Mouse (Mus musculus) spleen, postnatal 36 days (tissue): ENCODE measurements around the gene Ipo13.

Experiments used
- DNase-seq, 2 experiments: peaks; one replicate each; pipeline ENCODE4 v3.0.0; 2022; ENCODE audit warnings: low spot score in 2 of 2, mixed read lengths in 1 of 2

The Ipo13 gene

DNA sequence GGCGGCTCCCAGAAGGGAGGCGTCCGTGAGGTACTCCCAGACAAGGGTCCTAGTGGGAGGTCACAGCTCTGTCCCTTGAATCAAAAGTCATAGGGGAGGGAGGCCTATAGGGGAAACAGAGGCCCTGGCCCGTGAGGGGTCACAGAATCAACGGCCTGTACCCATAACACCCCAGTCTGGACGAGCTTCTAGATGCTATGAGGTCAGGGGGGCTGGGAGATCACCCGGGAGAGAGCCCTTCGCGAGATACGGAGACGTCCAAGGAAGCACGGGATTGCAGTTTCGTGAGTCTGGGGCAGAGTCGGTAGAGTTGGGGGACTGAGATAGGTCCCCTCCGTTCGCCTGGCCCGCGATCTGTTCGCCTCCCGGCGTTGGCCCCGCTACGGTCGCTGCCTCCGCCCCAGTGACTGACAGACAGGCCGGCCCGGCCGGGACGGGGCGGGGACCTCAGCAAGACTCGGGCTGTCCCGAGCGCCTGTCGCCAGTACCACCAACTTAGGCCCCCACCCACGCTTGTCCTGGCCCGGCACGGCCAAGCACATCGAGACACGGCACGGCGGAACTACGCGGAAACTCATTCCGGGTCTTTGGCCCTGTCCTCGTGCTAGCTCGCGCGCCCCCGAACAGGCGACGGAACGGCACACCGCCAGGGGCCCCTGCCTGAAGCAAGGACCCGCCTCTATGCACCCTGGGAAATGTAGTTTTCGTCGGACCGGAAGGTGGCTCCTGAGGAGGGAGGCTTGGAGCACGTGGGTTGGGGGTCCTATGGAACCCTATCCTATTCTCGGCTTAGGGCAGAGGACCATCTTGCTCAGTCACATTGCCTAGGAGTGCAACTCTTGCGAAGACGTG lies at the start of gene Ipo13:
Gene Ipo13 (minus strand): TSS at position 409 of the 852 bp plus-strand sequence.
- peak; percentile 90 to 91 for DNase-seq

DNA sequence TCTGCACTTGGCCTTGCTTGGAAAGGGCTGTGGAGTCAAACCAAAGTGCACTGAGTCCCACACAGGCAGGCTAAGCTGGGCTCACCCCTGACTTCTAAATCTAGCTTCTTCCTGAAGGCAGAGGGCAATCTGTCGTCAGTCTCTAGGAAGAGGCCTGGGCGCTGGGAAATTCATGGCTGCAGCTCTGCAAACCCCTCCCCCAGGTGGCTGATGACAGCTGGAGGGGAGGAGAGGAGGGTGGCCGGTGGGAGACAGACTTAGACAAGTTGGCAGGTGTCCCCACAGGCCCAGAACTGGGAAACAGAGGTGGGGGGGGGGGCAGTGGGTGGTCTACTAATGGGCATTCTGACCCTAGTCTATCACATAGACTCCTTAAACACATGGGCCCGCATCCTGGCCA lies 42.7 kb upstream of the Ipo13 start:
- no peak for DNase-seq

DNA sequence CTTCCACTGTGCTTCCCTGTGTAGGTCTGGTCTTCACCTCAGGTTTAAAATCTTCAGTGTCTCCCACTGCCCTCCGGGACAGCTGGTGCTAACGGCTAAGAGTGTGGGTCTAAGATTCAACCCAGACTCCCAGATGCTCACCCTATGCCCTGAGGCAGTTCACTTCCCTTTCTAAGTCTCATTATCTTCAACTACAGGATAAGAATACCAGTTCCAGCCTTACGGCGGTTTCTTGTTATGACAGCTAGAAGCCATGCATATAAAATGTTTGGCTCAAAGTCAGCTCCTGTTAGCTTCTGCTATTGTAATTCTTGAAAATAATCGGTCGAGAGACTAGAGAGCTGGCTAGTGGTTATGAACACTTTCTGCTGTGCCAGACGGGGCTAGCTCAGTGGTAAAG lies 32.7 kb upstream of the Ipo13 start:
- no peak for DNase-seq

DNA sequence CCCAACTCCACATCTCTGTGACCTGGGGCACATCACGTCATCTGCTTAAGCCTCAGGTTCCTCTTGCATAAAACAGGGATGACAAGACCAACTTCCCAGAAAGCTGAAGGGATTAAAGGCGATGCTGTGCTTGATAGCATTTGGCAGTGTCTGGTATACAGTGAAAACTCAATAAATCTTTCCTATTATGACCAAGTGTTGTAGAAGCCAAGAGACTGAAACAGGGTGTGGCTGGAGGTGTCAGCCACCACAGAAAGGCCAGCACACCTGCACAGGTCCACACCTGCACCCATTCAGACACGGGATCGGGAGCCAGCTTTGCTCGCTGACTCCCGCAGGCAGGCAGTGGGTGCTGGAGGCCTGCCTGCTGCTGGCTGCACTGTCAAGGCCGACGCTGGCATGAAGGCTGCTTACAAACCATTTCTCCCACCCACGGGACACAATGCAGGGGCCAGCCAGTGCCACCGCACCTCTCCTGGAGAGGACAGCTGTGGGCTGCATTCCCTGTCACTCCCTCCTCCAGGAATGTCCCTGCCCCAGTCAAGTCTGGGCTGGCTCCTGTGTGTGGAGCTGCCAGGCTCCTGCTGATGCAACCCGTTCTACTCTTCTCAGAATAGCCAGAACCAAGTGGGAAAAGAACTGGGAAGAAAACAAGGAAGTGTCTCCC lies 32.0 kb upstream of the Ipo13 start:
- no peak for DNase-seq

DNA sequence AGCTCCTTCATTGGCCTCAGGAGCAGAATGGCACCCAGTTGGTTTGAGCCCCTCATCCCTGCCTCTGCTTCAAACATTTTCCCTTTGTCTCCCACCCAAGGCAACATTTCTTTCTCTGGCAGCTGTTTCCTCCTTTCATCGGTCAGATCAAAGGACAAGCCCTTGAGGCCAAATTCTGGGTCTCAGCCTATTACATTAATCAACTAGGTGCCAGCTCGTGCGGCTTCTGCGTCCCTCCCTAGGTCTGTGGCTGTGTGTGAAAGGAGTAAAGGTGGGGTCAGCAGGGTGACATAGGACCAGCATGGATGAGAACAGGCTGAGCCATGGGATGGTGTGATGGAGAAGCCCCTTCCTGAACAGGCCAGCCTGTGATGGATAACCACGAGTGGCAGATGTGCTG lies 28.5 kb upstream of the Ipo13 start:
- DNase-seq, result no peak

DNA sequence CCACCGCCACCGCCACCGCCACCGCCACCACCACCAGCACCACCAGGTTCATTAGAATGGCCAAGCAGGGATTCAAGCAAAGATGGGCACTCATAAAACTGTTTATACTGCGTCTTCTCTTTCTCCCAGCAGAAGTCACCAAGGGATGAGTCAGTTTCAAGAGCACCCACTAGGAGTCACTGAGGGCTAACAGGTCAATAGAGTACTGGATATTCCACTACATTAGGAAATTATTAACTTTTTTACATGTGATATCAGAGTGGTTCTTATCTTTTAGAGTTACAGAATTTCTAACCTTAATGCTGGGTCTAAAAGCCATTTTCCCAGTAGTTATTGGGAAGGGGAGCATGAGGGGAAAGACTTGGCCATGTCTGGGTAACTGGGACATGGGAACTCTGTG lies 22.2 kb upstream of the Ipo13 start:
- DNase-seq, result no peak

DNA sequence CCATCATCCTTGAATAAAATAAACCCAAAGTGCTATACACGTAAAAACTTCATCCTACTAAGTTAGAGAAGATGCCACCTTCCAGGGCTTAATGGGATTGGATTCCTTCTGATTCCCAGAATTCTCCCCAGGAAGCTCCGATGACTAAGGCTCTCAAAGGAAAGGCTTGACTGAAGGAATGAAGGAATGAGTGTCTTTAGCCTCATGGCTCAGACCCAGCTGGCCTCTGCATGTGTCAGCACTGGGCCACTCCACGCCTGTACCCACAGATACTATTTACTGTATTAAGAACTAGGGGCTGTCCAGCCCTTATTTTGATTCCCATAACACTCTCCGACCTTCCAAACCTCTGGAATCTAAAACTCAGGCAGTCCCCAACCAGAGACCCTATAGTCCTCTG lies 19.3 kb upstream of the Ipo13 start:
- DNase-seq, result no peak

DNA sequence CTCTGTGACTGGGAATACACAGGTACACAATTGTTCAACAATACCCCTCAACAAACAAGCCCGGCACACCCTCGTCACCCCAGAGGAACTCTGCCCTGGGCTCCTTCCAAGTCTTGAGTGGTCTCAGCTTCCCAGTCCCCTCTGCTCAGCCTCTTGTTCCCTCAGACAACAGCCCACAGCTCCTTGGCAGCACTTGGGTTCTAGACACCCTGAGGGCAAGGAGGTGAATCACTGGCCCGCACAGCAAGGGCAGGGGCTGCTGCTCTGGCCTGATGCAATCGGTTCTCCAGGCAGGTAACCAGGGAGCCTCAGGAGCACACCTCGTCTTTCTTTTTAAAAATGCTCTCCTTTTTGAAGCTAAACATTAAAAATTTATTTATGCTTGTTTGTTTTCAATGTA lies 18.4 kb upstream of the Ipo13 start:
- DNase-seq, result no peak

DNA sequence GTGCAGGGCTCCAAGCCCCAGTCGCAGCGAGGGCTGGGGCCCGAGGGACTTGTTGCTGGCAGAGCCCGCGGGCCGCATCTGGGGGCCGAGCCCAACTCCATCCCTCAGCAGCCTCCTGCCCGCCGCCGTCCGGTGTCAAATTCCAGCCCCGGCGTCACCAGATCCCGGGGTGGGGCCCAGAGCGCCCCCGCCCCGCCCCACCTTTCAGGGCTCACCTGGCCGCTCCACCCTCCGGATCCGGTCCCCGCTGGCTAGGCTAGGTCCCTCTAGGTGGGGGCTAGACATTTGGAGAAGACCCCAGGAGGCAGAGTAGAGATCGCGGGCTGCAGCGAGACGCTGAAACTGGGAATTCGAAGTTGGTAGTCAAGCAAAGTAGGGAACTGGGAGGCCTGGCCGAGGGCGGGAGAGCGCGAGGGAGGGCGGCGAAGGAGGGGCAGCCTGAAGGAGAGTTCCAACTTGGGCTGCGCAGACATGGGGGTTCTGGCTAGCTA lies 14.6 kb upstream of the Ipo13 start, which contains the start of gene Artn:
Gene Artn (minus strand): TSS at position 373 of the 491 bp plus-strand sequence.
- no peak for DNase-seq

DNA sequence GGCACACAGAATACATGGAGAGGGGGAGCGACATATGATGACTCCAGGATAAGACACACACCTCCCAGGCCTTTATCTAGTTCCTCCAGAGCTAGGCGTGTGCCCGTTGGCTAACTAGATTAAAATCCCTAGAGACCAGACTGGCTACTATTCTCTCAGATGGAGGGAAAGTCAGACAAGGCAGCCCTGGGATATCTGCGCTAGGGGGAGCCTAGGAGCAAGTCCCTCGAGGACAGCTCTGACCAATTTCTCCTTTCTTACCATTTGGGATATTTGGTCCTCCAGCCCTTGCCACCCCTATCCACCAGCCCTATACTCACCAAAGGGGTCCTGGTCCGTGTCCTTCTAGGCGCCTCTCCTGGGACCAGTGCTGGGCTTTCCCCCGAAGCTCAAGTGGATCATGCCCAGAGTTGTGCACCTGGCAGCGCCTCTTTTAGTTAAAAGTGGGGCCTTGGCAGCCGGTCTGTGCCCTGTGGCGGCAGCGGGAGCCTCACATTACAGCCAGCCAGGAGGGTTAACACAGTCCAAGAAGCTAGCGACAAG lies 14.0 kb upstream of the Ipo13 start:
- DNase-seq, result peak; percentile 42 to 67

DNA sequence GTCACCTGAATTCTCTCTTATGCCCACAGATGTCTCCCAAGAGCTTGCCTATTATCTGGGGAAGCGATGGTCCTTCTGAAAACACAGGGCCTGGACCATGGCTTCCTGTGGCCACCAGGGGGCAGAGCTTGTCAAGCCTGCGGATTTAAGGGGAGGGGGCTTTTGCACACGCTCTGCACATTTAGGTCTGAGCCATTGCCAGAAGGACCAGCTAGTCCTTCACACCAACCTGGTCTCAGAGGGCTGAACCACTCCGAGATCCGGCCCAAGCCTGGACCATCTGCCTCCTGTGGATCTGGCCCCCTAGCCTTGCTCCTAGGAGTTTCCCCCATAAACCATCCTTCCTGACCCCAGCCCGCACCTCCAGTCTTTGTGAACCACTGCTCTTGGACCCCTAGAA lies 13.4 kb upstream of the Ipo13 start:
- DNase-seq, result no peak

DNA sequence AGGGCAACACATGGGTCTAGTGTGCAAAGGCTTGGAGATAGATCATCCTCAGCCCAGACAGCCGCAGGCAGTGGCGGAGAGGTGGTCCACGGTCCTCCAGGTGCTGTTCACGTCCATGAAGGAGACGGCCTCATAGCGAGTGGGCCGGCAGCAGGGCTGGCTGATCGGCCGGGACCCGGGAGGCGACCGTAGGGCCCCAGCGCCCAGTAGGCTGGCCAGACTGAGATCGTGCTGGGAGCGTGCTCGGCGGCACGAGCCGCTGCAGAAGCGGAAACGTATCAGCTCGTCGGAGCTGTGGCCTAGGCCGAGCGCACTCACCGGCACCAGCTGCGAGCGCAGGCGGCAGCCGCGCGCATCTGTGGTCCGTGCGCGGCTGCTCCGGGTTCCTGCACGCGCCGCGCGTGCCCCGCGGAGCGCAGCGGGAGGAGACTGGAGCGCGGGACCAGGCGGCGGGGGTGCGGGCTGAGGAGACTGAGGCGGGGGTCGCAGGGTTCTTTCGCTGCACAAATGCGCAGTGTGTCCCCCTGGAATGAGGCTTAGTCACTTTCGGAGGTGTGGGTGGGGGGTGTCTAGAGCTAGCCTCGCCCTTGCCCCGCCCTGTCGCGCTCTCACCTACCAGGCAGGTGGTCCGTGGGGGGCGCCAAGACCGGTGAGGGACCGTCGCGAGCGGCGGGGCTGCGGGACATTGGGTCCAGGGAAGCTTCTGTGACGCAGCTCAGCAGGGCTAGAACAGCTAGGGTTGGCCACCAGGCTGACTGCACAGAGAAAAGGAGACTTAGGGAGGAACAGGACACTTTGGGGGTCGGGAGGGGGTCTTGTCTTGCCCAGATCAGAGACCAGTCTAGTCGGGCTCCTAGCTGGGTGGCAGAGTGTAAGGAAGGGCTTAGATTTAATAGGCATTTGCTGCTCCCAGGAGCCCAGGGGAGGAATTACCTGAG lies 12.0 kb upstream of the Ipo13 start:
- no peak for DNase-seq

DNA sequence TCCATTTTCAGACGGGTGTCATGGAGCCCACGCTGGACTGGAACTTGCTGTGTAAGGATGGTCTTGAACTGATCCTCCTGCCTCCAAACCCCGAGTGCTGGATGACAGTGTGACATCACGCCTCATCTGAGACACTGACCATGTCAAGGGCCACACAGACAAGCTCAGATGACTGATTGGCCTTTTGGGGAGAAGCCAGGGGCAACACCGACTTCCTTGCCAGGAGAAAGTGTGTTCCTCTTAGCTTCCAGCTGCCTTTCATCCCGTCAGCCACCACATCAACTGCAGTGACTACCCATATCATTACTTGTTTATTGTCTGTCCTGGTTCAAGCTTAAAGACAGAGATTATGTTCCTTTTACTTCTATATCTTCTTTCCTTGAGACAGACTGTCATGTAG lies 10.1 kb upstream of the Ipo13 start:
- DNase-seq, result no peak

DNA sequence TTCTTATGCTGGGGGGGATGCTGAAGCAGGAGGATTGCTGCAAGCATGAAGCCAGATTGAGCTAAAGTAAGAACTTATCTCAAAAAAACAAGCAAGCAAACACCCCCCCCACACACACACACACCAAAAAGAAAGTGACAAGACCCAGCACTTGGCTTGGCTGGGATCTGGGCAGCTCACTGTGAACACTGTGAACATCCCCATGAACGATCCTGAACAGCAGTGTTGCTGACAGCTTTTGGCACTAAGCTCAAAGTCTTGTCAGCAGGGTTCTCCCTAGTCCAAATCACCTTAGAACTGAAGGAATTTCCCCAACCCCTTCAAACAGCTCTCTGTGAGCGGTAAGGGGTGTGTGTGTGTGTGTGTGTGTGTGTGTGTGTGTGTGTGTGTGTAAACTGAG lies 8.7 kb upstream of the Ipo13 start:
- DNase-seq, result no peak

DNA sequence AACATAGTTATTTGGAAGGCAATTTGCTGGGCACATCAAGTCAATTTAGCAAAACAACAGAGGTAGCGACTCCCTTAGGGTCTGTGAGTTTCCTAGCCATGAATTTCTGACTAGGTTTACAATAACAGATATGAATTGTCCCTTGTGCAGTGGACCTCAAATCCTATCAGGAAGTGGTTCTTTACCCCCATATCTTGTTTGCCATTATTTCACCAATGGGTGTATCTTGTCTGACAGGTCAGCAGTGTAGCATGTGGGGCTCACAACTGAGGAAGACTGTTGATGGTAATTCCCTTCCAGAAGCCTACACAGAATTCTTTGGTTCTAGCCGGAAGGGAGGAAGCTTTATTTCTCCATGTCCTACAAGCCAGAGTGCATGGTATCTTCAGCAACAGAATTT lies 6.6 kb upstream of the Ipo13 start:
- DNase-seq, result no peak

DNA sequence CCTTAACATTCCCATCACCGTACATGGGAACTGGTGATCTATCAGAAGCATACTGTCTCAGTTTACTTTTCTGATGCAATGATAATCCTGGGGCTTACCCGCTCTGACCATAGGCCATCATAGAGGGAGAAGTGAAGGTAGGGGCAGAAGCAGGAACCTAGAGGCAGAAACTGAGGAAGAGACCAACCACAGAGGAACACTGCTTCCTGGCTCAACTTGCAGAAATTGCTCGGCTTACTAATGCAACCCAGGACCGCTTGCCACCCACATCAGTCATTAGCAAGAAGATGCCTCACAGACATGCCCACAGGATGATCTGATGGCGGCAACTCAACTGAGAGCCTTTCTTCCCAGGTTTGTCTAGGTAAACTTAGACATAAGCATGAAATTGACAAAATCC lies 4.0 kb upstream of the Ipo13 start:
- DNase-seq, result no peak

DNA sequence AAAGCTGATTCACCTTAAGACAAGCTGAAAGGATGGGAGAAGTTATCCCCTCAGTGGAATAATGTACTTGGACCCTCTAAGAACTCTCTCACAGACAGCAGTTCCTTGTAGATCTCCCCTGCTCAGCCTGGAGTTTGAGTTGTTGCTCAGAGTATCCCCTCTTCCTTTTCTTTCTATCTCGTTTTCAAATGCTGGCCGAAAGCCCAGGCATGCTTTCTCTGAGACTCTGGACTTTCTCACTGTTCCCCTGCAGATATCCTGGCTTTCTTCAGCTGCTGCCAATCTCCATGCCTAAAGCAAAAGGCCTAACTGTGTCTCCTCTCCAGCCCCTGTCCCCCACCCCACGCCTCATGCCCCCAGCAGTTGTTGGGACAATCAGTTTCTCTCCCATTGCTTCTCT lies 3.5 kb upstream of the Ipo13 start:
- DNase-seq, result no peak

DNA sequence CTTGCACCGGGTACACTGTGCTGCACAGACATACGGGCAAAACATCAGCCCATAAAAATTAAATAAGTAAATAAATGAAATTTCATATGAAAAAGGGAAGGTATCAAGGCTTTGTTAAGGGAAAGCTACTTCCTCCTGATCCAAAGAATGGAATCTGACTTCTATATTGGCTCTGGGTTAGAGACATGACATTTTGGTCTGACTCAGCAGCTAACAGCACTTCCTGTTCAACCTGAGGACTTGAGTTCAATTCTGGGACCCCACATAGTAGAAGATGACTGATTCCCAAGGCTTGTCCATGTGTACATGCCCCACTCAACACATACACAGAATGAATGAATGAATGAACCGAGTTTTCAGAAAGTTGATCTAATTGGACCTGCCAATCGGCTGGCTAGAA lies 3.0 kb upstream of the Ipo13 start:
- no peak for DNase-seq

DNA sequence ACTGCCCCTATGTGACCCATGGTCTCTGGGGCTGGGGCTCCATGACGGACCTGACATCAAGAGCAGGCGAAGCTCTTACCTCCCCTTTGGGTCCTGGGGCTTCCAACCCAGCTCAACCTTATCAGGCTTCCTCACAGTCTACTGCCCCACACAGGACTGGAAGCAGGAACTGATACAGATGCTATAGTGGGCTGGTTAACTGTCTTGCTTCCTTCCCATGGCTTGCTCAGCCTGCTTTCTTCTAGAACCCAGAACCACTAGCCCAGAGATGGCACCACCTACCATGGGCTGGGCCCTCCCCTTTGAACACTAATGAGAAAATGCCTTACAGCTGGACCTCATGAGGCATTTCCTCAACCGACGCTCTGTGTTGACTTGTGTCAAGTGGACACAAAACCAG lies 2.6 kb upstream of the Ipo13 start:
- no peak for DNase-seq

DNA sequence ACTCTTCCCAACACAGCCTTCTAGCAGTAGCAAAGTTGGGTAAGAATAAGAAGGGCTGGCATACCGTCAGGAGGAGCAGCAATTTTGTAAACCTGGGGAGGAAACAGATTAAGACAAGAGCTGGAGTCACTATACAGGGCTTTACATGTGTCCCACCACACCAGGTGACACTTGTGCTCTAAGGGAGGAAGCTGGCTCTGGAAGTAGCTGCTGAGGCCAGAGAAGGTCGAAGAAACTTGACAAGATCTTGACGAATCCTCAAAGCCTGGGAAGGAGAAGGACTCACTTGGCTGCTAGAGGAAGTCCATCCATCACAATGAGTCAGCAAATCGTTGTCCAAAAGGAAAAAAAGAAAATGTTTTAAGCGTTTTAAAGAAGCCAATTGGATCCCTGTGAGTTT lies 1.6 kb upstream of the Ipo13 start:
- no peak for DNase-seq

DNA sequence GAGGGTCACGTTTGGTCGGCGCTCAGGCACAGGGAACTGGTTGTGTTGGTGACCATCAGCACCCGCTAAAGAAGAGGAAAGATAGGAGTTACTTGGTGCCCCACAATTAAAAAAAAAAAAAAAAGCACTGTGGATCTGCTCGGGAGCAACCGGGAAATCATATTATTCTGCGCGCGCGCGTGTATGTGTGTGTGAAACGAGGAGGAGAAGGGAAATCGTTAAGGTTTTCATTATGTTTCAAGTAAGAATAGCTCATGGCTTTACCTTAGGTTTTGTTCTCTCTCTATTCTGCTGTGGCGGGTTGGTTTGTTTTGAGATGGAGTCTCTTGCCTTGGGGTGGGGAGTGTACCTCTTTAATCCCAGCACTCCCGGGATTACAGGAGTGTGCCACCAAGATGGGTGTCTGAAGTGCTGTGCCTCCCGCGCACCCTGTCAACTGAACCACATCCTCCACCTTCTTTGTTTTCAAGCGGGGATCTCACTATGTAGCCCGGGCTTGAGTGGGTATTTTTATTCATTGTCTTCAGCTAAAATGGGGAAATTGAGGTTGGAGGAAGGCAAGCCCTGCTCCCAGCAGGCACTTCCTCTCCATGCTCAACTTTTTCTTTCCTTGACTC lies 798 bp upstream of the Ipo13 start:
- DNase-seq, result no peak
